Mouse (Mus musculus) thymus, postnatal 0 days (tissue): ENCODE measurements at regions not wholly inside any gene's neighbourhood (a gene's known extent, or its start where the extent isn't known, plus 50 kb on each side); places are given as distances from the start of the nearest gene placed in this dataset.

Source experiments
- DNase-seq: peaks from one replicate; pipeline ENCODE4 v3.0.0-alpha.2; 2015; ENCODE audit warnings: low spot score

DNA sequence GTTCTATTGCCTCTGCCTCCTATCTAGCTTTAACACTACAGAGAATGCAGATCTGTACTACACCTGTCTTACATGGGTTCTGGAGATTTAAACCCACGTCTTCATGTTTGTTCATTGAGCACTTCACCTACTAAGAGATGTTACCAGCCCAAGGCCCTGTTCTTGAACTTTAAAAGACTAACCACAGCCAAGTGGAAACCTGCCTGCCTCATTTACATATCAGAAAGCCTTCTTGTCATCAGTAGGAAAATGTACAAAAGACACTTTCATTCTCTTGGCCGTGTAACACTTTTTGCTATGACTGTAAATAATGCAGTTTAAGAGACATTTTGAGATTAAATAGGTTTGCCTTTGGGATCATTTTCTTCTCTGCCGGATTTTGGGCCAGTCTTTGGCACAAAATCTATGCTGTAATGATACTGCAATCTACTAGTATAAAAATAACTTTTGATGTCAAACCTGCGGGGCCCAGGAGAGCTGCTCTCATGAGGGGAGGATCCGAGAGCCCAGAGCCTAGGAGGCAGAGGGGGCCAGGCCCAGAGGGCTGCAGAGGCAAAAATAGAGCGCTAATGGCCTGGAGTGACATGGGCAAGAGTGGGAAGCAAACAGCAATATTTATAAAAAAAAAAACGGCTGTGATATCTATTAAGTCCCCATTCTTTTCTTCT, 318.4 kb upstream of the Myo3a start:
- no peak for DNase-seq

DNA sequence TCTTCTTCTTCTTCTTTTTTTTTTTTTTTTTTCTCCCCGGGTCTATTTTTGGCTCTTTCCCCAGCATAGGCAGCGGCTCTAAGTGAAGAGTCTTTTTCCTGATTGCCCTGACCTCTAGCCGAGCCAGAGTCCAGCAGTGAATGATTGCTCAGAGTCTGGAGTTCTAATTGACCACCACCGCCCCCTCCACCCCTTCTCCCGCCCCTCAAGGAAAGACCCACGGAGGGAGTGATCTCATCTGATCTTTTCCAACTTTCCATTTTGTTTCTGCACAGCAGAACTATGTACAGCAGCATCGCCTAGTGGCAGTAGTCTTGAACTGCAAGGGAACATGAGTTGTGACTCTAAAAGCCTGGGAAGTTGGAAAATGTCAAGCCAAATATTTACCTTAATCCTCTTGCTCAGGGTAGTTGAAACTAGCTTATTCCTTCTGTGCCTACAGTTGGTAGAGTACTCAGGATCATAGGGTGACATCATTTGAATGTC, 317.8 kb upstream of the Myo3a start:
- peak; percentile 26 for DNase-seq

DNA sequence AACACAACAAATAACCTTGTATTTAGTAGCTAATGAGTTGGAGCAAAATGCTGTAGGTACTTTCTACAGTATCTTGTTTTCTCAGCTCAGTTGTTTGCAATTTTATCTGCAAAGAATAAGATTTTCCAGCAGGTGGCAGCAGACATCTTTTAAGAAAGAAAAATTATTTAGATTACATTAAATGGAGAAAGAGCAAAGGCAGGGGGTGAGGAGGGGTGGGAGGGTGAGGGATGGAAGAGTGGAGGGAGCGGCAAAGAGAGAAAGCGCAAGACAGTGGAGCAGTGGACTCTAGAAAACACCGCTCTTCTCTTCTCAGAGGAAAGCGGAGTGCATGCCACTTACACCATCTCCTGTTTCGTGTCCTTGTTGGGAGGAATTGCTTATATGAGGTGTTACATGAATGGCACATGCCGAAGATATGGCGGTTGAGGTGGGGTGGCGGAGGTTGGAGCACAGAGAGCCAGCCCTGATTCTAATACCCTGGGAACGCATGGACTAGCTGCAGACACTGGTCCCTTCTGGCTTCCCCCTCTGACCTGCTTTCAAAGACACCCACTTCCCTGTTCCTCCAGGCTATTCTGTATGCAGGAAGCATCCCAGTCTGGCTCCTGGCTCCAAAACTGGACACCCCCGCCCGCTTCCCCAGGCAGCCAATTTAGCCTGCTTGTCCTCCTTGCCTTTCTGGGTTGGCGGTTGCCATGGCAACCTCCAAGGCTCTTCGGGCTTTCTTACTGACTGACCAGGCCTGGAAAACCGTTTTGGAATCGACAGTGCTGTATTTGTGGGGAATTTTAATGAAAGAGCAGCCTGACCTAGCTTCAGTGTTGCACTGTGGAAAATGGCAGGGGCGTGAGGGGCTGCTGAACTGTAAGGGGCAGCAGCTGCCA, 309.3 kb upstream of the Myo3a start:
- DNase-seq: peak; percentile 6

DNA sequence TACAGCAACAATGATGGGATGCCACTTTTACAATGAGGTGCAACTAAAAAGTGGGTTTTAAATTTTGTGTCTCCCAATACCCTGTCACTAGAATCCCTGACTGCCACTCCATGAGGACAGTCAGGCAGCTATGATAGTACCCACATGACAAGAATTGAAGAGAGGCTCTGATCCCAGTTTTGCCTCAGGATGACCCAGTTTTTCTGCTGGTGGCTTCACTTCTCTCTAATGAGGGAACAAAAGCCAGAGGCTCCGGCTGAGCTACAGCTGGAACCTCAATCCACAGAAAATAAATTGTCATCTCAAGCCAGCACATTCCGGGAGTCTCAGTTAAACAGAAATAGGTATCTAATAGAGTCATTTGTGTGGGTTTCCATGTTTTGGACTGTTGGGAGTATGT, 308.2 kb upstream of the Myo3a start:
- DNase-seq: no peak

DNA sequence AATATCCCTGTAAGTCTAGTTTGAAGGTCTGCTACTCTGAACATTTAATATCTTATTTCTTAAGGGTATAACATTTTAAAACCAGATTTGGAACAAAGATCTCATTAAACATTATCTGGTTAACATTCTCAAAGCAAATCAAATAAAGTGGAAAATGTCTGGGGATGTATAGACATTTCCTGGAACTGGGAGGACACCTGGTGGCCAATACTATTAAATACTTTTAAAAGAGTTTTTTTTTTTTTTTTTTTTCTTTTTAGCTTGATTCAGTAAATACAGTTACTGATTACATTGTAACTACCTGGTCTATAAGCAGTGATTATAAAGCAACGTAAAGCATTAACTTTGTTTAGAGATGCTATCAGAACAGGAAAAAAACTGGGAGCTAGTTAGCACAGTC, 299.6 kb upstream of the Myo3a start:
- DNase-seq: no peak

DNA sequence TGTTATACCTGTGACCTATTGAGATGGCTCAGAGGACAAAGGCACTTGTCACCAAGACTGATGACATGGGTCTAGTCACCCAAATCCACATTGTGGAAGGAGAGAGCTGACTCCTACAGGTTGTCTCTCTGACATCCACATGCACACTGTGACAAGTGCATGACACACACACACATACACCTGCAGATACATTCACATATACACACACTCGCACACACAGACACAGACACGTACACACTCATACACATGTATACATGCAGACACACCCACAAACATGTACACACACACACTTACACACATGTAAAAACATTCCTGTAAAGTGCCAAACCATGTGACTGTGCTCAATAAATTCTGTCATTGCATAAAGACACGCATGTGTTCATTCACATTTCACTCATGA, 287.3 kb upstream of the Myo3a start:
- DNase-seq: no peak

DNA sequence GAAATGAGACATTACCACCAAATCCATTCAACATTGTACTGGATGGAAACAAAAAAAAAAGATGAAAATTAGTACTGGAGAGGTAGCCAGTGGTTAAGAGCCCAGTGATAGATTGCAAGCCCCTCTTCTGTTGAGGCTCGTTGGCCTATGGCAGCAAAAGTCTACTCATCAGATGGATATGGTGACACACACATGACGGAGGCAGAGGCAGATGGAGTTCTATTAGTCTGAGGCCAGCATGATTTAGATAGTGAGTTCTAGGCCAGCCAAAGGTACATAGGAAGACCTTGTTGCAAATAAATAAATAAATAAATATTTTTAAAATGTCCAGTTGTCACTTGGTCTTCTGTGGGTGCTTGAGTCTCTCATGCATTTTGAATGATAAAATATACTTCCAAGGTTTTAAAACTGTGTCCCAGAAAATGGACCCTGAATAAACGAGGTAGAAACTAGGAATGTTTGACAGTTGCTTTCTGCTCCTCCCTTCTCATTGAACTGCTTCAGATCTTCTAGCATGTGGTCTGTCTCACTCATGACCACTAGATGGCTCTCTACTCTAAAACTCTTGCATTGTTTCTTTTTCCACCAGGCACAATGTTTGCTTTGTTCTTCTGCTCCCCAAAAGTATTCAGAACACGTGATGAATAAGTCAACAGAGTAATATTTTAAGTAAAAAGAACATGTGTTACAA, 286.4 kb upstream of the Myo3a start:
- DNase-seq: peak; percentile 44

DNA sequence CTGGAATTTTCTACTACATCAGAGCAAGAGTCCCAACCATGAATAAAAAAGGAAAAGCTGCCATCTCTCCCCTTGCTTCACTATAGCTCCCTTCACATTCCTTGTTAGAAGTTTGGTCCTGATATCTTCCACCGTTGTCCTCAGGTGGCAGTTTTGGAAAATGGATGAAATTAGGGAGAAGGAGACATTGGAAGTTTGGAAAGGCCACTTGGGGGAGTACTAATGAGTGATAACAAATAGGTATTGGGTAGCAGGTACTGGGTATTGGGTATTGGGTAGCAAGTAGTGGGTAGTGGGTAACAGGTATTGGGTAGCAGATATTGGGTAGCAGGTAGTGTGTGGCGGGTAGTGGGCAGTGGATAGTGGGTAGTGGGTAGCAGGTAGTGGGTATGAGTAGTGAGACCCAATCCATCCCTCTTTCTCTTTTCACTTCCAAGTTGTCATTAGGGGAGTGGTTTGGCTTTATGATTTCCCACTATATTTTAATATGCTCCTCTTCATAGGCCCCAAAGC, 285.8 kb upstream of the Myo3a start:
- no peak for DNase-seq

DNA sequence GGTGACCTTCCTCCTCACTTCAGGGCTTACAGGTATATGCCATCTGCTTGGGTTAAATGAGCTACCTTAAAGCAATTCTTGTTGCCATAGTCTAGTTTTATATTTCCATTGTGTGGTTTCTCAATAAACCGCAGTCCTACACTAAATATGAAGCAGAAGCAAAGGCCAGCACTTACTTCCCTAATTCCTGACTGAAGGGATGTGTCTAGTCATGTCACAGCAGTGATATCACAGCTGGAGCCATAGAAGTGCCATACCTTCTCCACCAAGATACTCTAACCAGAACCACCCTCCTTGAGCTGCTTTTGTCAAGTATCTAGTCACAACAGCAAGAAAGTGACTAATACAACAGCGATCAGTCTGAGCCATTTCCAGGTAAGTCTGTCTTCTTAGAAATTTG, 283.6 kb upstream of the Myo3a start:
- DNase-seq: no peak

DNA sequence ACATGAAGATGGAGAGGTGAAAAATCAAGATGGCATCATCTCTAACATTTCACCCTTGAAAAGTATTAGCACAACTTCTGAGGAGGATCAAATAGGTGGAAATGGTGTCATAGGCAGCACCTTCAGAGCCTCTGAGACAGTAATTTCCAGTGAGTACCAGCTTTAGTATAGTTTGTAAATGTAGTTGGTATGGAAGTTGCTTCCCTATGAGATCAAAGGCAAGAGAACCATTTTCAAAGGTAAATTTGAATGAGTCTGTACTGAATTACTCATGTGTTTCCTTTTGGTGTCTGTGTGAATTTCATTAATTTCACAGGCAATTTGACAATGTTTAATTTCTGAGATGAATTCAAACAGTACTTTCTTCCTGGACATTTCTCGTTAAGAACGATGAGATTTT, 280.8 kb upstream of the Myo3a start:
- no peak for DNase-seq

DNA sequence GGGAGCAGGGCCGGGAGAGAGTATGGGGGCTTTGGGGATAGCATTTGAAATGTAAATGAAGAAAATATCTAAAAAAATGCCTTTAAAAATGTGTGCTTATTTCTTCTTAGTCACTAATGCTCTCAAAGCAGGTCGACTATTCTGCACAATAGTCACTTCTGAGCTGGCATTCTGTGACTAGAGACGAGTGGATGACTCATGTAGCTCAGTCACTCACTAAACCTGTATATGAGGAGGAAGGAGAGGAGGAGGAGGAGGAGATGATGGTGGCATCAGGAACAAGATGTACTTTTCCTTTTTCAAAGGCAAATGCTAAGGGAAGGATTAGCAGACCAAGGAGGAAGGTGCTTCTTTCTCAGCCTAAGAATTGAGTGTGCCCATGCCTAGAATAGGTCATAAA, 276.0 kb upstream of the Myo3a start:
- DNase-seq: no peak

DNA sequence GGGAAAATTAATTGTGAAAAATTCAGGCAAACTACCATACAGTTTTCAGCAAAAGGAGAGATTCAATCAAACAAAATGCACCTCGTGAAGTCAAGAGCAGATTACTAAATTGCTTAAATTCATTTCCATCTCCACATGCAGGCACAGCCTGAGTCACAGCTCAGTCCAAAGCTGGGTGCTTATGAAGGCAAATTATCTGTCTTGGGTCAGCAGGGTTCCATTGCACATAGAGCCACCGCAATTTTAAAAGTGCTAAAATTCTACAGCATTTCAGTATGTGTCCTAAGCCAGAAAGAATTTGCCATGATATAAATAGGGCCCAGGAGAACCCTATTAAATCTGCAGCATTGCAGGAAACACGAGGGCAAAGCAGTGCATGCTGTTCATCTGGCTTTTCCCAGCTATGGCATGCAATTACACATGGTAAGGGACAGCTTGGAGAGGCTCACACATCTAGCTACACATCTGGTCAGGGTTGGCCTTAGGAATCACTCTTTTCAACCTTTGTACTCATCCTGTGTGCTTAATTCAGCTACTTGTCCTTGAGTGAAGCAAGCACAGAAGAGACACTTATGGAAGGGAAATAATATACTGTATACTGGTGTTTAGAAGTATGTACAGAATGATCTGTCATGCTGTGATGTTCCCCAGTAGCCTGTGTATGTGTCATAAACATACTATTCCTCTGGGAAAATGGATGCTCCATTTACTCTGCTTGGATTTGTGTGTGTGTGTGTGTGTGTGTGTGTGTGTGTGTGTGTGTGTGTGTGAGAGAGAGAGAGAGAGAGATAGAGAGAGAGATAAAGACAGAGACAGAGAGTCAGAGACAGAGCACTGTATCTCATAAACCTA, 271.0 kb upstream of the Myo3a start:
- DNase-seq: no peak

DNA sequence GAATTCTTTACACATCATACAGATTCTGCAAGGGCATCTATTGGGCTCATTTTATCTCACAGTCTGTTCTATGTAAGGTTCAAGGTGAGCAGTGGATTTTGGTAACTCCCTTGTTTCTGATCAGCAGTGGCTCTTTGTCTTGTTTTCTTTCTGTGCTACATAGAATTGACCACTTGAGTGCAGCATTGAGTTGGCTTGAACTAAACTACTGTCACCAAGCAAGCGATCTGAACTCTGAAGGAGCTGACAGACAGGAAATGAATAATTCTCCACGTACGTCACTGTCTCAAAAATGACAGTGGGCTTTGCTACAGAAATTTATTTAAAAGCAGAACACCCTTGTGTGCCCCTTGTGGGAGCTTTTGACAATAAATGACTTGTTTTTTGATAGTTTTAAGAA, 268.9 kb upstream of the Myo3a start:
- peak; percentile 83 for DNase-seq

DNA sequence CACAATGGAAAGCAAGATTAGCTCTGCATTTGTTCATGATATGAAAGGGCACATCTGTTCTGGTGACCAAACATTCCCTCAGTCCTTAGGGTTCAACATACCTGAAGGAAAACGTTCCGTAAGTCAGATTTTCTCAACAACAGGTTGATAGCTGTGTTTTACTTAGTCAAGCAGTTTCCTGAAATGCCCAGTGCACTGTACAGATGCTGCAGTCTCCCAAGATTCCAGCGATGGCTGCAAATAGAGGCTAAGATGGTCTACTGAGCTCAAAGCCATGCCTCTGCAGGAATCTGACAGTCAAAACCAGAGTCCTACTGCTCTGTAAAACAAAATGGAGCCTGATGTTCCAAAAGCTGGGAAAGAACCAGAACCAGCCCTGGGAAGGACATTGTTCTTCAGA, 268.5 kb upstream of the Myo3a start:
- DNase-seq: no peak

DNA sequence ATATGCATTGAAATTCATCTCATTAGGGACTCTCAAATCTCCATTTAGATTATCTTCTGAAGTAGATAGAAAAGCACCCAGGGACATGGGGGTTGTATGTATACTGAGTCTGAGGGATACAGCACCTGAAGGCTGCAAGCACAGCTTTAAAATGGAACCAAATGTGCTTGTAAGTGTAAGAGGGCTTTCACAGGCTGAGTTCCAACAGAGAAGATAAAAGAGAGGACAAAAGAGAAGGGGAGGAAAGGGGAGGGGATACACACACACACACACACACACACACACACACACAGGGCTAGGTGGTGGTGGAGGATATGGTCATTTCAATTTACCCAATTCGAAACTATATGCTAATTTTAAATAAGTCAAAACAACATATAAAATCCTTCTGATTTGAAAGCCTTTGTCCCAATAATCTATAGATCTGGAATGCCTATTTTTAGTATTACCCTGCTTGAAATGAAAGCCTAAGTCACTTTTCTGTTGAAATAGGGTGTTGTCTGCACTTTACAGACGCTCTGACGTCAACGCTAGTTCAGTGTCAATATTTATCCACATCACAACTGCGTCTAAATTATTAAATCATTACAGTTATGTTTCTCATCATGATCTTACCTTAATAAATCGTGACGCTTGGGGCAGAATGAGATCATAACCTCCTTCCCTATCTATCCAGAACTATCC, 263.8 kb upstream of the Myo3a start:
- peak; percentile 5 for DNase-seq

DNA sequence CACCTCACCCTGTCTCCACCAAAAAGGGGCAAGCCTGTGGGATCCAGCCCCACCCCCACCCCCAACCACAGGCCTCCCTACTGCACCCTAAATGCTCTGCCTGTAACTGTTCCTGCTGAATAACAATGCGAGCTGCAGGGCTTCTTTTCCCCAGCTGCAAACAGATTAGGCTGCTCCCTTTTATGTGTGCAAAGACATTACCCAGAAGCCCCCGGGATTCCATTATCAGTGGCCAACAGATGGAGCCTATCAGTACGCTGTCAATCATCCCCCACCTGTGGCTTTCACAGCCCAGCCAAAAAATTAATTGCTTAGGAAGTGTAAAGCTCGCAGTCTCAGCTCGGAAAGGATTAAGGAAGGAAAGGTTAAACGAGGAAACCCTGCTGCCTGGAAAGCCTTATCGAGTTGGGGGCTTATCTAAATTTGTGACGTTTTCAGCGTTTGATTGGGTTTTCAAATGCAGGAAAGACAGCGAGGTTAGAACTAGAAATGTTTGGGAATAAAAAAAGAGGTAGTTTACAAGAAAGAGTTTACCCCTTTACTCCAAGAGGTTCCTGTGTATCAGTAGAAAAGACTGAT, 263.2 kb upstream of the Myo3a start:
- peak; percentile 32 for DNase-seq

DNA sequence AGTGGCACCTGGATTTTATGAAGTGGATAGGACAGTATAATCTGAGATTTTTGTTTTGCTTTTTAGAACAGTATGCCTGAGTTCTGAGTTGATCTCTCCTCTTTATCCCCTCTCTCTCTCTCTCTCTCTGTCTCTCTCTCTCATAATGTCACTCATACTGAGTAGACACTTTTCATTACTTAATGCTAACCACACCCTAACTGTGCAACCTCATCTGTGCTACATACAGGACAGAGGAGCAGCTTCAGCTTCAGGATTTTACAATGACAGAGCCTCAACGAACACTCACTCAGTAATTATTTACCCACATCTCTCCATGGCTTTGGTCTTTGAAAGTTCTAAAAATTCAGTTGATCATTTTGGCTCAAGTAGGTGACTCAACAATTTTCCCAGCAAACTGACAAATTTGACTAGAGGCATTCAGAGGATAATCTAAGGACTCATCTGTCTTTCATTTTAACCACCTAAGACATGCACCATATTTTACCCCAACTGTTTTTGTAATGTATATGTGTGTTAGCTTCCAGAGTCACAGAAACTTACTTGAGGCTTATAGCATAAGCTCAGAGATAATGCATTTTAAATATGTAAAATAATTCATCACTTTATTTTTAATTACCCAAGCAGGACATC, 256.4 kb upstream of the Myo3a start:
- no peak for DNase-seq

DNA sequence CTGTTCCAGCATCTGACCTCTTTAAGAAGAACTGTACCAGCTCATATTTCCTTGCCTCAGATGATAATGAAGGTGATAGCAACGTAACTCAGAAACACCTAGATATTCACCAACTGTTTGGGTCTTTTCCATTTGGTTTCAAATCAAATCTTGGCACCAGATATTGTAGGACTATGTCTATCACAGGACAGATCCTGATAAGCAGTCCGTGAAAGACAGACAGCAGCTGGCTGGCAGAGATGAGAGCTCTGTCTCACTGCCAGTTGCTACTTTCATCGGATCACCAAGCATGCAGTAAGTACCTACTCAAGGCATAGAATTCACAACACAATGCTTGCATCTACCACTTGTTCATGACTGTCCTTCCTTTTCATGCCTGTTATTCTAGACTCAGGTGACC, 252.7 kb upstream of the Myo3a start:
- DNase-seq: no peak

DNA sequence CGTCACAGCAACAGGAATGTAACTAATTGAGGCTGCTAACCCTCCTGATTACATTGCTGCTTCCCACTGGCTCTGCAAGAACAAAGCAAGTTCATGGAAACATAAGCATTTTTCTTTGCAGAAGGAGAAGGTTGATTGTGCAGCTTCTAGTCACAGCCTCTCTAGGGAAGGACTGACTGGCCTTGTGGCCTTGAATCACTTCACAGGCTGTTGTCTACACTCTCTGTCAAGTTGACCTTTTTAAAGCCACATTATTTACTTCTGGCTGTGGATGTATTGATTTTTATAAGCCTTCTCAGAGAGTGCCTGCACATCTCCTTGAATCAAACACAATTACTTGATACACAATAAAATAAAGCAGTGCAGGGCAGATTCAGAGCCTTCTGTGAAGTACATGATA, 251.8 kb upstream of the Myo3a start:
- DNase-seq: no peak

DNA sequence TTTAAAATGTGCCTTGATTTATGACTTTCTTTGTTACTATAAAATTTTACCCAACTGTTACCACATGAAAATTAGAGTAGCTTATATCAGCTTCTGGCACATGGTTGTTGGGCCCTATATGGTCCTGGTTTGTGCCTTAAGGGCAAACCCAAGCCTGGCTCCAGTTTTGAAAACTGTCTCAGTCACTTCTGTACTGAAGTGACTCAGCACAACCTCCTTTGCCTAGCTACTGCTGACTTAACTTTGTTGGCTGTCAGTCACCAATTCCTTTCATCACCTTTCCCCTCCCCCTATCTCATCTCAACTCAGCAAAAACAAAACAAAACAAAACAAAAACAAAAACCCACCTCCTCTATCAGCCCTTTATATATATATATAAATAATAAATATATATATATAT, 251.0 kb upstream of the Myo3a start:
- DNase-seq: no peak
